Mouse (Mus musculus) small intestine, adult 2 months (tissue): ENCODE results near the gene Rere.

Source experiments
- CTCF ChIP-seq: fragments of 200-500 bp; IDR thresholded peaks from 2 replicates; pipeline ENCODE4 v1.5.1; 2012; ENCODE audit warnings: low read depth, mild to moderate bottlenecking, control low read depth, inconsistent platforms, low read length, moderate library complexity, mixed read lengths; ENCODE audit not compliant: insufficient replicate concordance, insufficient read length; ENCODE audit errors: extremely low read depth
- POLR2A ChIP-seq: fragments of 200-500 bp; IDR thresholded peaks from 2 replicates; pipeline ENCODE4 v1.6.1; 2012; ENCODE audit warnings: low read depth, mild to moderate bottlenecking, control low read depth, inconsistent platforms, low read length, moderate library complexity

DNA sequence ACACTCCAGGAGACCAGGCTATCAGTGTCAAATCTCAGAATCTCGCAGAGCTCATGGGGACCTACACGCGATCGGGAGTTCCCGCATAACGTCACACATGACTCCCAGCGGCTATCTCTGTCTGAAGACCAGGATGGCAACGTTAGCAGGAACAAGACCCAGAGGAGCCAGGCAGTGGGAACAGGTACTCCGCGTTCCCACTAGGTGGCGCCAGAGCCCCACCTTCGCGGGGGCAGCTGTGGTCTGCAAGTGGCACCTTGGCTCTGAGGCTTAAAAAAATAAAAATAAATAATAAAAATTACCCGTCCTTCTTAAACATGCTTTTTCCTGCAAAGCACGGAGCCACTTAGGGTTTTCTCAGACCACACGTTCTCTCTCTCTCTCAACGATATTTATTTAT lies 374.5 kb downstream of the Rere start:
- TF ChIP-seq CTCF (peak; percentile 98), POLR2A (no peak)
